Mouse (Mus musculus): ENCODE results near the gene Sirt6. TPM values are rescaled to one million over a fixed set of nuclear protein-coding genes. Genes with fewer than 3 reads are reported as not detected.

The Sirt6 gene
- polyA plus RNA-seq, 1 experiment from 2014 or later, result 43.4 TPM

- Histone ChIP-seq H3K4me1 (ENCODE audit: control insufficient read depth, insufficient read depth, low read length) (peaks cover 3% of the 10 kb centered on the region; the same call in 1 of the 2 replicates), H3K9ac (replicated peaks; ENCODE audit: low read depth, low read length) (no peak overlapping the region), H3K27me3 (ENCODE audit: control insufficient read depth, insufficient read depth, low read length) (no peaks in the 10 kb centered on the region), H3K27ac (ENCODE audit: low read length) (no peak overlapping the region), H3K4me3 (ENCODE audit: low read depth, low read length) (no peak overlapping the region), H3K4me2 (replicated peaks; ENCODE audit: low read depth, low read length) (no peak overlapping the region), H3K9me3 (ENCODE audit: control insufficient read depth, low read depth, low read length) (no peaks in the 10 kb centered on the region; the same call in 1 of the 2 replicates), H3K36me3 (ENCODE audit: control insufficient read depth, insufficient read depth, low read length) (no peaks in the 10 kb centered on the region)
- WGBS, result 79% methylated on average over 1 of the region's 1 CpGs
- no peak for ATAC-seq (ENCODE audit: insufficient number of reproducible peaks, insufficient read depth, low FRiP score, low read depth)
These were observed 19.3 kb downstream of the Sirt6 start for GRCm38 (mm10) chr10:81608308-81608707.

- peak; percentile 89 for ATAC-seq (ENCODE audit: insufficient number of reproducible peaks, insufficient read depth, low FRiP score, low read depth)
- H3K27me3 ChIP-seq (ENCODE audit: control insufficient read depth, insufficient read depth, low read length), result no peaks in the 10 kb centered on the region
- peaks cover 9% of the 10 kb centered on the region for H3K4me1 ChIP-seq (ENCODE audit: control insufficient read depth, insufficient read depth, low read length)
- under 1% methylated on average over 39 of the region's 39 CpGs for WGBS
- H3K9me3 ChIP-seq (ENCODE audit: control insufficient read depth, low read depth, low read length), result no peaks in the 10 kb centered on the region; the same call in 1 of the 2 replicates
- no peaks in the 10 kb centered on the region for H3K36me3 ChIP-seq (ENCODE audit: control insufficient read depth, insufficient read depth, low read length)
- H3K4me3 ChIP-seq (ENCODE audit: low read depth, low read length), result peak within 1 kb of the TSS; percentile 49
- H3K9ac ChIP-seq (replicated peaks; ENCODE audit: low read depth, low read length), result peak within 1 kb of the TSS; percentile 33; the same call in 1 of the 2 replicates
- peak within 1 kb of the TSS; percentile 91 for H3K27ac ChIP-seq (ENCODE audit: low read length)
- peak within 1 kb of the TSS; percentile 94 for H3K4me2 ChIP-seq (replicated peaks; ENCODE audit: low read depth, low read length)
These were observed 21.4 kb downstream of the Sirt6 start, which contains the start of gene BC025920 for GRCm38 (mm10) chr10:81605974-81606751. TSS of gene BC025920 (plus strand) at chr10:81606270.

- no peaks in the 10 kb centered on the region for H3K27me3 ChIP-seq (ENCODE audit: control insufficient read depth, insufficient read depth, low read length)
- ATAC-seq (ENCODE audit: insufficient number of reproducible peaks, insufficient read depth, low FRiP score, low read depth), result no peak
- peaks cover 10% of the 10 kb centered on the region for H3K4me1 ChIP-seq (ENCODE audit: control insufficient read depth, insufficient read depth, low read length)
- H3K9ac ChIP-seq (replicated peaks; ENCODE audit: low read depth, low read length), result peak overlapping the region; percentile 33; the same call in 1 of the 2 replicates
- no peaks in the 10 kb centered on the region for H3K36me3 ChIP-seq (ENCODE audit: control insufficient read depth, insufficient read depth, low read length)
- WGBS, result 3% methylated on average over 14 of the region's 14 CpGs
- H3K9me3 ChIP-seq (ENCODE audit: control insufficient read depth, low read depth, low read length), result no peaks in the 10 kb centered on the region
- H3K4me2 ChIP-seq (replicated peaks; ENCODE audit: low read depth, low read length), result peak overlapping the region; percentile 69
- H3K4me3 ChIP-seq (ENCODE audit: low read depth, low read length), result peak overlapping the region; percentile 49
- peak overlapping the region; percentile 91 for H3K27ac ChIP-seq (ENCODE audit: low read length)
These were observed 22.0 kb downstream of the Sirt6 start for GRCm38 (mm10) chr10:81605666-81605973.

GRCm38 (mm10) chr10:81604968-81605665, 22.5 kb downstream of the Sirt6 start:
- no peaks in the 10 kb centered on the region for H3K36me3 ChIP-seq (ENCODE audit: control insufficient read depth, insufficient read depth, low read length)
- peak overlapping the region; percentile 33; the same call in 1 of the 2 replicates for H3K9ac ChIP-seq (replicated peaks; ENCODE audit: low read depth, low read length)
- no peaks in the 10 kb centered on the region for H3K27me3 ChIP-seq (ENCODE audit: control insufficient read depth, insufficient read depth, low read length)
- no peaks in the 10 kb centered on the region for H3K9me3 ChIP-seq (ENCODE audit: control insufficient read depth, low read depth, low read length)
- peaks cover 11% of the 10 kb centered on the region for H3K4me1 ChIP-seq (ENCODE audit: control insufficient read depth, insufficient read depth, low read length)
- H3K4me2 ChIP-seq (replicated peaks; ENCODE audit: low read depth, low read length), result peak overlapping the region; percentile 69
- peak overlapping the region; percentile 91 for H3K27ac ChIP-seq (ENCODE audit: low read length)
- peak; percentile 14; the same call in 1 of the 2 replicates for ATAC-seq (ENCODE audit: insufficient number of reproducible peaks, insufficient read depth, low FRiP score, low read depth)
- WGBS, result 19% methylated on average over 29 of the region's 29 CpGs
- H3K4me3 ChIP-seq (ENCODE audit: low read depth, low read length), result peak overlapping the region; percentile 49

- Histone ChIP-seq H3K4me3 (ENCODE audit: low read depth, low read length) (no peak overlapping the region), H3K27ac (ENCODE audit: low read length) (no peak overlapping the region), H3K9ac (replicated peaks; ENCODE audit: low read depth, low read length) (no peak overlapping the region), H3K4me1 (ENCODE audit: control insufficient read depth, insufficient read depth, low read length) (peaks cover 13% of the 10 kb centered on the region), H3K9me3 (ENCODE audit: control insufficient read depth, low read depth, low read length) (no peaks in the 10 kb centered on the region), H3K27me3 (ENCODE audit: control insufficient read depth, insufficient read depth, low read length) (no peaks in the 10 kb centered on the region), H3K36me3 (ENCODE audit: control insufficient read depth, insufficient read depth, low read length) (no peaks in the 10 kb centered on the region), H3K4me2 (replicated peaks; ENCODE audit: low read depth, low read length) (peak overlapping the region; percentile 69)
- ATAC-seq (ENCODE audit: insufficient number of reproducible peaks, insufficient read depth, low FRiP score, low read depth), result no peak
- 72% methylated on average over 12 of the region's 12 CpGs for WGBS
These were observed 23.3 kb downstream of the Sirt6 start for GRCm38 (mm10) chr10:81604019-81604967.

GRCm38 (mm10) chr10:81602741-81603151, 24.9 kb downstream of the Sirt6 start:
- Histone ChIP-seq H3K36me3 (ENCODE audit: control insufficient read depth, insufficient read depth, low read length) (no peaks in the 10 kb centered on the region), H3K4me3 (ENCODE audit: low read depth, low read length) (no peak overlapping the region), H3K4me2 (replicated peaks; ENCODE audit: low read depth, low read length) (no peak overlapping the region), H3K27me3 (ENCODE audit: control insufficient read depth, insufficient read depth, low read length) (no peaks in the 10 kb centered on the region), H3K9me3 (ENCODE audit: control insufficient read depth, low read depth, low read length) (no peaks in the 10 kb centered on the region), H3K27ac (ENCODE audit: low read length) (no peak overlapping the region), H3K4me1 (ENCODE audit: control insufficient read depth, insufficient read depth, low read length) (peaks cover 17% of the 10 kb centered on the region), H3K9ac (replicated peaks; ENCODE audit: low read depth, low read length) (no peak overlapping the region)
- WGBS, result 28% methylated on average over 4 of the region's 4 CpGs
- ATAC-seq (ENCODE audit: insufficient number of reproducible peaks, insufficient read depth, low FRiP score, low read depth), result no peak

GRCm38 (mm10) chr10:81601396-81601905, 26.1 kb downstream of the Sirt6 start:
- Histone ChIP-seq H3K4me2 (replicated peaks; ENCODE audit: low read depth, low read length) (peak overlapping the region; percentile 22; the same call in 1 of the 2 replicates), H3K4me1 (ENCODE audit: control insufficient read depth, insufficient read depth, low read length) (peaks cover 27% of the 10 kb centered on the region), H3K36me3 (ENCODE audit: control insufficient read depth, insufficient read depth, low read length) (no peaks in the 10 kb centered on the region), H3K9me3 (ENCODE audit: control insufficient read depth, low read depth, low read length) (no peaks in the 10 kb centered on the region), H3K27me3 (ENCODE audit: control insufficient read depth, insufficient read depth, low read length) (no peaks in the 10 kb centered on the region), H3K4me3 (ENCODE audit: low read depth, low read length) (no peak overlapping the region), H3K9ac (replicated peaks; ENCODE audit: low read depth, low read length) (no peak overlapping the region), H3K27ac (ENCODE audit: low read length) (peak overlapping the region; percentile 67; the same call in 1 of the 2 replicates)
- no peak for ATAC-seq (ENCODE audit: insufficient number of reproducible peaks, insufficient read depth, low FRiP score, low read depth)
- WGBS, result 26% methylated on average over 7 of the region's 7 CpGs

Data from stomach, embryonic 14.5 days (tissue).